Mouse (Mus musculus) erythroblast, embryonic 14.5 days (primary cell): ENCODE measurements around the gene Mbd5. TPM values are rescaled to one million over a fixed set of nuclear protein-coding genes. Genes with fewer than 3 reads are reported as not detected.

Experiments
- H3K27me3 ChIP-seq: 2 replicates; pipeline ENCODE4 v1.6.1; 2012; ENCODE audit warnings: inconsistent platforms; ENCODE audit not compliant: control insufficient read depth
- H3K36me3 ChIP-seq: 2 replicates; pipeline ENCODE4 v1.6.1; 2012; ENCODE audit warnings: mild to moderate bottlenecking, inconsistent platforms; ENCODE audit not compliant: control insufficient read depth
- H3K4me1 ChIP-seq: 2 replicates; pipeline ENCODE4 v1.6.1; 2012; ENCODE audit warnings: inconsistent platforms; ENCODE audit not compliant: control insufficient read depth
- H3K4me3 ChIP-seq: replicated peaks from 2 replicates; pipeline ENCODE3; 2012; ENCODE audit warnings: moderate library complexity, mild to moderate bottlenecking, inconsistent platforms
- H3K9me3 ChIP-seq: 2 replicates; pipeline ENCODE4 v1.6.1; 2012; ENCODE audit warnings: low read length, inconsistent platforms, mixed read lengths; ENCODE audit not compliant: control insufficient read depth
- GATA1 ChIP-seq: IDR thresholded peaks from 2 replicates; pipeline ENCODE4 v1.6.1; 2012; ENCODE audit warnings: low read length, inconsistent platforms, mixed read lengths
- TAL1 ChIP-seq: IDR thresholded peaks from 3 replicates; pipeline ENCODE4 v1.6.1; 2012; ENCODE audit warnings: low read length, inconsistent platforms, mixed read lengths
- polyA plus RNA-seq: library from polyadenylated mRNA; stranded (reverse); fragments of >175 nt; gene quantifications from 2 replicates; pipeline ENCODE4 v1.2.3, GENCODE M21; 2012

Gene Mbd5
- polyA plus RNA-seq, 1 experiment, result 0.02 TPM

- Histone ChIP-seq H3K4me1 (no peaks in the 10 kb centered on the region), H3K36me3 (no peaks in the 10 kb centered on the region), H3K4me3 (no peak overlapping the region), H3K27me3 (no peaks in the 10 kb centered on the region), H3K9me3 (no peaks in the 10 kb centered on the region)
- TF ChIP-seq TAL1 (no peak), GATA1 (no peak)
These were observed 406.6 kb downstream of the Mbd5 start for GRCm38 (mm10) chr2:49355867-49356266.

GRCm38 (mm10) chr2:49358128-49358814, 409.0 kb downstream of the Mbd5 start:
- no peak overlapping the region for H3K4me3 ChIP-seq
- no peaks in the 10 kb centered on the region for H3K36me3 ChIP-seq
- no peaks in the 10 kb centered on the region for H3K27me3 ChIP-seq
- no peaks in the 10 kb centered on the region for H3K4me1 ChIP-seq
- H3K9me3 ChIP-seq, result no peaks in the 10 kb centered on the region
- TF ChIP-seq GATA1 (no peak), TAL1 (no peak)

- TF ChIP-seq TAL1, result no peak
- TF ChIP-seq GATA1, result no peak
- Histone ChIP-seq H3K9me3 (no peaks in the 10 kb centered on the region), H3K36me3 (no peaks in the 10 kb centered on the region), H3K4me1 (no peaks in the 10 kb centered on the region), H3K27me3 (no peaks in the 10 kb centered on the region), H3K4me3 (no peak overlapping the region)
These were observed 409.7 kb downstream of the Mbd5 start for GRCm38 (mm10) chr2:49358839-49359520.

- H3K27me3 ChIP-seq, result no peaks in the 10 kb centered on the region
- H3K4me3 ChIP-seq, result no peak overlapping the region
- H3K9me3 ChIP-seq, result no peaks in the 10 kb centered on the region
- no peaks in the 10 kb centered on the region for H3K4me1 ChIP-seq
- H3K36me3 ChIP-seq, result no peaks in the 10 kb centered on the region
- TF ChIP-seq TAL1 (no peak), GATA1 (no peak)
These were observed 410.4 kb downstream of the Mbd5 start for GRCm38 (mm10) chr2:49359706-49360105.

- H3K27me3 ChIP-seq, result no peaks in the 10 kb centered on the region
- H3K4me1 ChIP-seq, result no peaks in the 10 kb centered on the region
- no peaks in the 10 kb centered on the region for H3K9me3 ChIP-seq
- TF ChIP-seq GATA1, result no peak
- no peak for TF ChIP-seq TAL1
- H3K36me3 ChIP-seq, result no peaks in the 10 kb centered on the region
- H3K4me3 ChIP-seq, result no peak overlapping the region
These were observed 415.2 kb downstream of the Mbd5 start for GRCm38 (mm10) chr2:49364546-49364945.

- Histone ChIP-seq H3K9me3 (no peaks in the 10 kb centered on the region), H3K36me3 (no peaks in the 10 kb centered on the region), H3K4me1 (no peaks in the 10 kb centered on the region), H3K4me3 (no peak overlapping the region), H3K27me3 (no peaks in the 10 kb centered on the region)
- no peak for TF ChIP-seq GATA1
These were observed 417.7 kb downstream of the Mbd5 start for GRCm38 (mm10) chr2:49366878-49367545.

GRCm38 (mm10) chr2:49367546-49367917, 418.2 kb downstream of the Mbd5 start:
- Histone ChIP-seq H3K4me3 (no peak overlapping the region), H3K4me1 (no peaks in the 10 kb centered on the region), H3K36me3 (no peaks in the 10 kb centered on the region), H3K9me3 (no peaks in the 10 kb centered on the region), H3K27me3 (no peaks in the 10 kb centered on the region)
- TF ChIP-seq TAL1, result no peak
- no peak for TF ChIP-seq GATA1

GRCm38 (mm10) chr2:49371632-49372031, 422.3 kb downstream of the Mbd5 start:
- Histone ChIP-seq H3K27me3 (no peaks in the 10 kb centered on the region), H3K36me3 (no peaks in the 10 kb centered on the region), H3K4me1 (no peaks in the 10 kb centered on the region), H3K9me3 (no peaks in the 10 kb centered on the region), H3K4me3 (no peak overlapping the region)
- TF ChIP-seq TAL1, result no peak
- TF ChIP-seq GATA1, result no peak

GRCm38 (mm10) chr2:49372586-49372985, 423.3 kb downstream of the Mbd5 start:
- Histone ChIP-seq H3K4me1 (no peaks in the 10 kb centered on the region), H3K4me3 (no peak overlapping the region), H3K27me3 (no peaks in the 10 kb centered on the region), H3K9me3 (no peaks in the 10 kb centered on the region), H3K36me3 (no peaks in the 10 kb centered on the region)
- no peak for TF ChIP-seq GATA1
- no peak for TF ChIP-seq TAL1

Other genes with a start within 250 kb of the Mbd5 start
- gene Acvr2a, start 135.4 kb upstream of the Mbd5 start, polyA plus RNA-seq, result 0.01 TPM in 1 of 2 replicates, not detected in the other
- 0.58 and 1.0 TPM in 2 replicates for gene Orc4, start 769 bp downstream of the Mbd5 start, polyA plus RNA-seq